Mouse (Mus musculus): ENCODE results near the gene C1qtnf7. TPM values are rescaled to one million over a fixed set of nuclear protein-coding genes. Genes with fewer than 3 reads are reported as not detected.

C1qtnf7 gene
- total RNA-seq (2021) = 1 to 10 TPM; 7.1 to 7.9 TPM

DNA sequence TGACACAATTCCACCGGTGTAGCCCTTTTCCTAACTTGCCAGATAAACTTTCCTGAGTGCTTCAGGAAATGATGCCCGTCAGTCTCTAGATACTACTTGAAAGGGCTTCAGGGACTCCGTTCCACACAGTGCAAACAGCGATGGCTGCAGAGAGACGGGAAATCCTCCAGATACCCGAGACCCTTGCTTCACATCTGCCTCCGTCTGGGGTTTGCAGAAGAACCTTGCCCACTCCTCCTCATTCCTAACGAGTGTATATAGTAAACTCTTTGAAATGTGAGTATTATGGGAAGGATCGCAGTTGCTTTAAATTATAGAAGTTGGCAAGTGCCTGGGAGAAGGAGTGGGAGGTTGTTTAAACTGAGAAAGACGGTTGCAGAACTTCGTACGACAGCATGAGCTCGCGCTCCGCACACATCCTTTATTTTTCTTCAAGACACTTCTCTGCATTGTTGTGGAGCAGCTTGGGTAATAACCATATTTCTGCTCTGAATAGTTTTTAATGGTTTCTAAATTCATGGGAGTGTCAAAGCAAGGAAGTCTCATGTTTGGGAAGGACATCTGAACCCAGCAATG lies at the start of gene C1qtnf7:
Gene C1qtnf7 (plus strand): TSS at position 138 of the 576 bp plus-strand sequence.
- intact Hi-C loops (cut with DNase I) = no loop called here
- peak; percentile 12 to 30 for DNase-seq

- intact Hi-C loops (cut with DNase I) = no loop called here
These were observed 48.6 kb upstream of the C1qtnf7 start for GRCm38 (mm10) chr5:43466762-43467161.

DNA sequence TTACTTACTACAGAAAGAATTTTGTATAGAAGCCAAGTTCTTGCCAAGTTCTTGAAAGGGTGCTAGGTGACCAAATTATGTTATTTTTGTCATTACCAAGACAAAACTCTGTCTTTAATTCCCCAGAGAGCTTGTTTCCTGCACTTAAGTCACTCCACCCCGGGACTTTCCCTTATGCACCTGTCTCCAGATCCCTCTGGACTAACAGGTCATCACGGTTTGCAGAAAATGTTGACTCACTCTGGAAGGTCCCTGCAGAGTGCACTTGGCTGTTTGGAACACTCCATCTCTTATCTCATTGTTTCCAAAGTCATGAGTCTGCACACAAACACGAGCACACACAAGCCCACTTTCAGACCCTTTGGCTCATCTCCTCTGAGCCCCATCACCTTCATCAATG lies 48.1 kb upstream of the C1qtnf7 start:
- no peak for DNase-seq
- intact Hi-C loops (cut with DNase I) = no loop called here

More at GRCm38 (mm10) chr5:43466762-43467161, 48.6 kb upstream of the C1qtnf7 start:
- no peak for DNase-seq

- intact Hi-C loops (cut with DNase I) = no loop called here
These were observed 46.4 kb upstream of the C1qtnf7 start for GRCm38 (mm10) chr5:43468937-43469336.

DNA sequence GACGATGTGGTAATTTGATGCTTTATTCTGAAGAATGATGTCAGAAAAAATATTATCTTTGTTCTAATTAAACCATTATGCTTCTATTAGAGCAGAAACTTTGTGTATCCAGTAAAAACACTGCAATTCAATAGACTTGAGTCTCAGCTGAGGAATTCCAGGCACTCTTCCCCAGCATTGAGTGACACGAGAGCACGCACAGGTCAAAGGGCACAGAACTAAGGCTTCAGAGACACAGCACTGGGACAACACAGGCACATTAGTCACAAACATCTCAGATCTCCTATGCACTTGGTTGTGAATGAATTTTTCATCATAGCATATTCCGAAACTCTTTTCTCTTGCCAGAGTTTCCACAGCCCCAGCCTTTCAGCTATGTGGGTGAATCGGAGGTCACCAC lies 37.4 kb upstream of the C1qtnf7 start:
- intact Hi-C loops (cut with DNase I) = no loop called here
- no peak for DNase-seq

More at GRCm38 (mm10) chr5:43468937-43469336, 46.4 kb upstream of the C1qtnf7 start:
- DNase-seq = no peak

DNA sequence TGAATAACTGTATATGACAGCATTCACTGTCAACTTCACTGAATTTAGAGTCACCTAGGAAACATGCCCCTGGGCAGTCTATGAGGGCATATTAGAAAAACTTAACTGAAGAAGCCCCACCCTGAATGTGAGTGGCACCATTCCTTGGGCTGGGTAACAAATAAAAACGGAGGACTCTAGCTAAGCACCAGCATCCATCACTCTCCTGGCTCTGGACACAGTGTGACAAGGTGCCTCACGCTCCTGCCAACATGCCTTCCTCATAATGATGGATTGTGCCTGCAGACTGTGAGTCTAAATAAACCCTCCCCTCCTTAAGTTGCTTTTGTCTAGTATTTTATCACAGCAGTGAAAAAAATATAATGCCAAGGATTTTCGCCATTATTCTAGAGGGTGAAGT lies 35.3 kb upstream of the C1qtnf7 start:
- DNase-seq = no peak
- intact Hi-C loops (cut with DNase I) = no loop called here

DNA sequence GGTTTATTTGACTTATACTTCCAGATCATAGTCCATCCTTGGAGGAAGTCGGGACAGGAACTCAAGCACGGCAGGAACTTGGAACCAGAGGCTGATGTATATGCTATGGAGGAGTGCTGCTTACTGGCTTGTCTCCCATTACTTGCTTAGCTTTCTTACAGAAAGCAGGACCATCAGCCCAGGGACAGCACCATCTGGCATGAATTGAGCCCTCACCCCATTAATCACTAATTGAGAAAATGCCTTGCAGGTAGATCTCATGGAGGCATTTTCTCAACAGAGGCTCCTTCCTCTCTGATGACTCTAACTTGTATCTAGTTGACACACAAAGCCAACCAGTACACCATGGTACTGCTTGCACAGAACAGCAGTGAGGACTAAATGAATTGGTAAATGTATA lies 34.6 kb upstream of the C1qtnf7 start:
- intact Hi-C loops (cut with DNase I) = no loop called here
- no peak for DNase-seq

- DNase-seq = no peak
- intact Hi-C loops (cut with DNase I) = no loop called here
These were observed 33.5 kb upstream of the C1qtnf7 start for GRCm38 (mm10) chr5:43481824-43482223.

DNA sequence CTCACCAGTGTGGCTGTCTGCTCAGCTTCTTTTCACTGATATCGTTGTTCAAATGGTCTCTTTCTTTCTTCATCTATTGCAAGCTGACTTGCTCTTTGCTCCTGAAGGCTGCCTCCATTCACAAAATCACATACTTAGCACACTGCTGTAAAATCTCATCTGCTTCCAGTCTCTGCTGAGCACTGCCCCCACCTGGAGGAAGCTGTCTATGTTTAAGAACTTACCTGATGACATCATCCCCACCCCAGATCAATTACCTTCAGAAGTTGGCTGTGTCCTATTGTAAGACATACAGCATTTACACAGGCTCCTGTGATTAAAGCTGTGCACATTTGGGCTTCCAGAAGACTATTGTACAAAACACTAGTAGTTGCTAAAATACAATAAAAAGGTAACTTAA lies 13.5 kb upstream of the C1qtnf7 start:
- no peak for DNase-seq
- intact Hi-C loops (cut with DNase I) = loop anchor here (5.0 kb wide), 1 partner anchor 80 kb away; no protein-coding TSS in a partner anchor

GRCm38 (mm10) chr5:43504243-43504786 lies 11.0 kb upstream of the C1qtnf7 start:
- intact Hi-C loops (cut with DNase I) = loop anchor here (5.0 kb wide), 1 partner anchor 82 kb away; no protein-coding TSS in a partner anchor
- no peak for DNase-seq

DNA sequence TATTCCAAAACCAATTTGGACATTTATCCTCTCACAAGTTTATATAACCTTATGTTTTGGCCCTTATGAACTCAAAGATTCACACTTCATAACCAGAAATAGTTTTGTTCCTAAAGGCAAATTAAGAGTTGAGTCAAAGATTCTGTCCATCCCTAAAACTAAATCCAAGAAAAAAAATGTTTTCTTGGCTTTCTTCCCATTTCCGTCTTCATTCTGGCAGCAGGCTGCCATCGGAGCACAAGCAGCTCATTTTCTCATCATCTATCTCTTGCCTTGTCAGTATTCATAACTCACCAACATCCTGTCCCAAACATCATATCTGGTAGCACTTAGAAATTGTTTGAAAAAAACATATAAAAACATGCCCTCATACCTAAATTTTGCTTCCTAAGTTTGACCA lies 6.9 kb upstream of the C1qtnf7 start:
- DNase-seq = no peak

DNA sequence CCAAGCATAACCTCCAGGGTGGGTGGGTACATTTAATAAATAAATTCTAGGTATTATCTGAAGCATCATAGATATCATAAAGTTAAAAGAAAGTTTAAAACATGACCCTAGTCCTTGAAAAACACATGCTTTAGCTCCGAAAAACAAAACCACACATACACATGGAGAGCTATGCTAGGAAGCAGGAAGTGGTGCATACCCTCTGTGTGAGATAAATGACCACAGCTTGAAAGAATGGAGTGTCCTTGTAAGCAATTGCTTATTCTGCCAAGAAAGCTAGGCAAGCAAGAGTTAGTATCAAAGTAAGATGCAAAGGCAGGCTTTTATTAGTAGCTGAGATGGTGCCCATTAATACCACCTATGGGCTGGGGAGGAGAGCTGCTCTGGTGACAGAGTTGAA lies 6.4 kb upstream of the C1qtnf7 start:
- DNase-seq = no peak
- intact Hi-C loops (cut with DNase I) = no loop called here

More for the DNA sequence above, 6.9 kb upstream of the C1qtnf7 start:
- intact Hi-C loops (cut with DNase I) = no loop called here

DNA sequence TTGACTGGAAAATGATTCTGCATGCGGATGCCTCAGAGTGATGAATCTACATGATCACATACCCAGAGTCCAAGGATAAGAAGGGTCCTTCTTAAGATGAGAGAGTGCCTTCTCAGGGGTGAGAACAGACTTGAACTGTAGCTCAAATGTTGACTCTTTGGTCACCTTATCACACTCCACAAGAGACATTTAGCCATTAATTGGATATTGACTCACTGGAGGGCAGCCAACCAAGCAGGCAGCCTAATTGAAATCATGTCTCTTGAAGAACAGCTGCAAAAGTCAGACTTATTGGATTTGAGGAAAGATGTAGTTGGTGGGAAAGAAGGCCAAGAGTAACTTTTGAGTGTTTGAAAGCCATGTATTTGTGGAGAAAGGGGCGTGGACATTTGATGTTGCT lies 4.2 kb upstream of the C1qtnf7 start:
- no peak for DNase-seq
- intact Hi-C loops (cut with DNase I) = no loop called here

DNA sequence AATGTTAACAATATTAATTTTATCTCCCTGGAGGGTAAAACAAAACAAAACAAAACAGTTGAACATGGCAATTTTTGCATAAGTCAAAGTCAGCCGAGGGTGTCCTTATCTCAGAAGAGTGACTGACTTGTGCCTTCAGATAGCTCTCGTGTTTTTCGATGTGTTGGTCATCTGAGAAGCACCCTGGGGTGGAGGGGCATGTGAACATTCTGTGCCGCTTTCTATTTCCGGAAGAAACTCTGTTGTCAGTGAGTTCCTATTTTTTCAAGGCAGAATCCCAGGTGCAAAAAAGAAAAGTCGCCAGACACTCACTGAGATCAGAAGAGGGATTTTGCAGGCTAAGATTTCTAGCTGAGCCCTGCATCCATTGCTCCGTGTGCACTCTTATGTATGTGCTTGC lies 1.2 kb downstream of the C1qtnf7 start:
- DNase-seq = peak; percentile 14 to 27
- intact Hi-C loops (cut with DNase I) = no loop called here

GRCm38 (mm10) chr5:43517313-43517712 lies 2.0 kb downstream of the C1qtnf7 start:
- DNase-seq = peak; percentile 63 to 68
- intact Hi-C loops (cut with DNase I) = no loop called here

DNA sequence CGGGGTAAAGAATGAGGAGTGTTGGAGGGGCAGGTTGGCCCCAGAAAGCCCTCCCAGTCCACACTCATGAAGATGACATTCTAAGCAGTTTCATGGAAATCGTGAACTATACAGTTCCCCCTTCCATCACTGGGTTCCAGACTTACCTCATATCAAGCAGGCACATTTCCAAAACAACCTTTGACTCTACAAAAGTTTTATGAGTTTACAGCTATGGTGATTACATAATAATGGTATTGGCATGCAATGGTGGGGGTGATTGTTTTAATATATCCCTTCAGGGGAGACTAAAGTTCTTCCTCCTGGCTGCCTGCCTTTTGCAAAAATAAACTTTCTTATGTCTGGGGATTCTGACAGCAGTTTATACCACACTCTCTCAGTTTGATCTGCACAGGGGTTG lies 4.6 kb downstream of the C1qtnf7 start:
- DNase-seq = no peak
- intact Hi-C loops (cut with DNase I) = loop anchor here (5.0 kb wide), 1 partner anchor 112 kb away; no protein-coding TSS in a partner anchor

GRCm38 (mm10) chr5:43521369-43521768 lies 6.0 kb downstream of the C1qtnf7 start:
- DNase-seq = no peak
- intact Hi-C loops (cut with DNase I) = loop anchor here (5.0 kb wide), 1 partner anchor 111 kb away; no protein-coding TSS in a partner anchor

DNA sequence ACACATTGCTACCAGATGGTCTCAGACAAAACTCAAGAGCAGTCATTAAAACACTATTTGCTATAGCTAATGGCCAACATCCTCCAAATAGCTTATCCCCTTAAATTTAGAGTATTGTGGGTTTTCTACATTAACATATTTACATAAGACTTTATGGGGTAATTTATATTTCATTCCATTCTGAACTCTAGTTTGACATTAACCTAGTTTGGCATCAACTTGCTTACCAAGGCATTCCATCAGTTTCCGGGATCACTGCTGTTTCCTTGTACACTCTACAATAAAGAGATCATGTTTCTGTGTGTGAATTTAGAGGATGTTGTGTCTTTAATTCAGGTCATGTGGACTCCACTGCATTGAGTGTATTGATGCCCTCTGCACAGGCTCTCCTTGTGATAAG lies 7.5 kb downstream of the C1qtnf7 start:
- no peak for DNase-seq
- intact Hi-C loops (cut with DNase I) = loop anchor here (5.0 kb wide), 1 partner anchor 109 kb away; no protein-coding TSS in a partner anchor

DNA sequence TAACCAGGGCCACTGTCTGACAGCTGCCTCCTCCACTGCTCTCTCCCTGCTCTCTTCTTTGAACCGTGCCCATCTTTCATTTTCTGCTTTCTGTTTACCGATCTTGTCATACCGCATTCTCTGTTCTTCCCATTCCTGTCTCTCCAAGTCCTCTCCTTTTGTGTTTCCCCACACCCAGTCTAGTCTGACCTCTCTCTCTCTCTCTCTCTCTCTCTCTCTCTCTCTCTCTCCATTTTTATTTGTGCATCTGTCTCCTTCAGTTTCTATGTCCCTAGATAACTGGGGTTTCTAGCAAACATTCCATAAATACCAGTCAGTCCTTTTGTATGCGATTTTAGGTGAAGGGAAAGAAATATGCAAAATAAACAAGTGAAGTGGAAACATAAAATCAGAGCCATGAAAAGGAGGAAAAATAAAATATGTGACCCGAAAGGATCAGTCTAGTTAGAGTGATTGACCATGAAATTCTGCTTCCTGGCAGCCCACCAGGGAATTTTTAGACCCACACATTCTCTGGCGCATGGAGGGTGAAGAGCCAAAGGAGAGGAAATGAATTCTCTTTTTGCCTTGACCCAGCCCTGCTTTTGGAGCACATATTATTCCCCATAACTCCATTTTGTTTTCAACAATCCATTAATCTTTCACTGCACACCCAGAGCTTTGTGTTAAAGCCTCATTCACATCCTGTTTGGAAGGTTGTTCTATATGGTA lies 11.7 kb downstream of the C1qtnf7 start:
- no peak for DNase-seq
- intact Hi-C loops (cut with DNase I) = no loop called here

GRCm38 (mm10) chr5:43530186-43530585 lies 14.8 kb downstream of the C1qtnf7 start:
- intact Hi-C loops (cut with DNase I) = no loop called here
- DNase-seq = no peak

GRCm38 (mm10) chr5:43530886-43531285 lies 15.5 kb downstream of the C1qtnf7 start:
- no peak for DNase-seq
- intact Hi-C loops (cut with DNase I) = no loop called here

Measured in heart, postnatal 36 days (tissue).